Mouse (Mus musculus) heart, adult 2 months (tissue): ENCODE measurements around the gene Spocd1. TPM values are rescaled to one million over a fixed set of nuclear protein-coding genes. Genes with fewer than 3 reads are reported as not detected.

Source experiments
- DNase-seq, 2 experiments: peaks; one replicate each; pipeline ENCODE4 v3.0.0; 2021
- H3K27ac ChIP-seq: fragments of 200-600 bp; 2 replicates; pipeline ENCODE4 v1.8.1; 2022
- H3K27me3 ChIP-seq: fragments of 200-500 bp; 2 replicates; pipeline ENCODE4 v1.6.1; 2012; ENCODE audit warnings: mild to moderate bottlenecking, low read length, inconsistent platforms, mixed read lengths; ENCODE audit not compliant: control insufficient read depth, insufficient read depth
- H3K36me3 ChIP-seq: fragments of 200-500 bp; 2 replicates; pipeline ENCODE4 v1.6.1; 2012; ENCODE audit warnings: low read length, inconsistent platforms; ENCODE audit not compliant: control insufficient read depth, insufficient read depth
- H3K4me1 ChIP-seq: fragments of 200-500 bp; 2 replicates; pipeline ENCODE4 v1.6.1; 2011; ENCODE audit warnings: low read length; ENCODE audit not compliant: control insufficient read depth, insufficient read depth
- H3K4me3 ChIP-seq: fragments of 200-600 bp; 2 replicates; pipeline ENCODE4 v1.8.1; 2022
- H3K79me2 ChIP-seq: fragments of 200-500 bp; replicated peaks from 2 replicates; pipeline ENCODE4 v1.6.1; 2012; ENCODE audit warnings: mild to moderate bottlenecking, inconsistent platforms, low read length, moderate library complexity, mixed read lengths; ENCODE audit not compliant: control insufficient read depth, insufficient read depth
- H3K9ac ChIP-seq: fragments of 200-500 bp; 2 replicates; pipeline ENCODE4 v1.6.1; 2012; ENCODE audit warnings: low read depth, mild to moderate bottlenecking, control low read depth, inconsistent platforms, low read length, mixed read lengths
- CTCF ChIP-seq: fragments of 200-600 bp; IDR thresholded peaks from 2 replicates; pipeline ENCODE4 v1.8.1; 2022; ENCODE audit warnings: antibody characterized with exemption, mild to moderate bottlenecking, moderate library complexity
- EP300 ChIP-seq: fragments of 200-500 bp; IDR thresholded peaks from 2 replicates; pipeline ENCODE4 v1.6.1; 2011; ENCODE audit warnings: low read depth, low read length, control low read depth; ENCODE audit not compliant: insufficient read depth
- POLR2A ChIP-seq: fragments of 200-500 bp; IDR thresholded peaks from 2 replicates; pipeline ENCODE4 v1.6.1; 2011; ENCODE audit warnings: mild to moderate bottlenecking, low read depth, low read length, control low read depth; ENCODE audit not compliant: insufficient read depth
- WGBS: fragments of 180-500 bp; shearing (Covaris S2); methylation state at CpG from one replicate; pipeline ENCODE4 v1.1.7; 2018; 5-methylcytosine and 5-hydroxymethylcytosine counted together
- intact Hi-C: fragments of 180-260 bp; cut with DNase I; formaldehyde crosslinking; loops from one replicate; pipeline ENCODE4 v1.15.1; 2025
- polyA plus RNA-seq: library from polyadenylated mRNA; depleted of rRNA; stranded (reverse); fragments of >200 nt; gene quantifications from 2 replicates; pipeline ENCODE4 v1.2.3, GENCODE M21; 2012
- total RNA-seq, 2 experiments: library from RNA; stranded (reverse); gene quantifications; 2 replicates each; pipeline ENCODE4 v1.2.3; 2021

The Spocd1 gene
- total and polyA plus RNA-seq, 3 experiments = 0.07 TPM; not detected in 2

DNA sequence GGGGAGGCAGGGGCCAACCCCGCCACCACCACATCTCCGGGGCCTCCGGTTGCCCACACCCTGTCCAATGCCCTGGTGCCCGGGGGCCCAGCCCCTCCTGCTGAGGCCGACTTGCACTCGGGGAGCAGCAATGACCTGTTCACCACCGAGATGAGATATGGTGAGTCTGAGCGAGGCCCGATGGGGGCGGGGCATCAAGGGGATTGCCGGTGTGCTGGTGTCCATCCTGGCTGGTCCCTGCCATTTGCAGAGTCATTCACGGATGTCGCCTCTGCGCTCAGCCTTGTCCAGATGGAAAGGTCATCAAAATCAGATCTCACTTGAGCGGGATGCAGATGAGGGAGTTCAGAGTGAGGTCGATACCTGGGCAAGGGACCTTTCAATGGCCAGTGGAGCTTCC is 63.7 kb downstream of the Spocd1 start:
- 0 out of 2 replicates have a peak, but pooled peaks cover 2% of the 10 kb centered on the region for H3K27me3 ChIP-seq
- no peak overlapping the region for H3K9ac ChIP-seq
- intact Hi-C loops = no loop called here
- TF ChIP-seq EP300 (no peak), POLR2A (no peak), CTCF (no peak)
- no peaks in the 10 kb centered on the region for H3K4me1 ChIP-seq
- H3K79me2 ChIP-seq = no peaks in the 10 kb centered on the region
- 69% methylated on average over 16 of the region's 16 CpGs for WGBS
- no peak for DNase-seq
- H3K4me3 ChIP-seq = no peak overlapping the region
- no peak overlapping the region for H3K27ac ChIP-seq
- no peaks in the 10 kb centered on the region for H3K36me3 ChIP-seq

DNA sequence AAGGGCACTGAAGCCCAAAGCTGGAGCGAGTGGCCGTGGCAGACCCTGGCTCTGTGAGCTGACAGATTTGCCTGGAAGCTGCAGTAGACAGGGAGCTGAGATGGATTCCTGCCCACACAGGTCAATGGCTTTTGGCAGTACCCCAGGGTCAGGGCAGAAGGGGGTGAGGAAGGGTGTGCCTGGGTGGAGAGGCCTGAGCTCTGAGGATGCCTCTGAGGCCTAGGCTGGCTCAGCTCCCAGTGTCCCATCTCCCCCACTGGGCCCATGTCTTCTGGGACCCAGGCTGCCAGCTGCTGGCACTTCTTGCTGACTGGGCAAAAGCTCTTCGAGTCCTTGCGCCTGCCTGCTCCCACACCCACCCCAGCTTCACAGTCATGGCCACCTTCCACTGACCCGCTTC is 64.2 kb downstream of the Spocd1 start:
- intact Hi-C loops = no loop called here
- Histone ChIP-seq H3K27me3 (0 out of 2 replicates have a peak, but pooled peaks cover under 1% of the 10 kb centered on the region), H3K36me3 (no peaks in the 10 kb centered on the region), H3K4me3 (no peak overlapping the region), H3K79me2 (no peaks in the 10 kb centered on the region), H3K27ac (no peak overlapping the region), H3K4me1 (no peaks in the 10 kb centered on the region), H3K9ac (no peak overlapping the region)
- WGBS = 88% methylated on average over 5 of the region's 5 CpGs
- no peak for TF ChIP-seq EP300
- TF ChIP-seq POLR2A = no peak
- TF ChIP-seq CTCF = no peak
- no peak for DNase-seq

DNA sequence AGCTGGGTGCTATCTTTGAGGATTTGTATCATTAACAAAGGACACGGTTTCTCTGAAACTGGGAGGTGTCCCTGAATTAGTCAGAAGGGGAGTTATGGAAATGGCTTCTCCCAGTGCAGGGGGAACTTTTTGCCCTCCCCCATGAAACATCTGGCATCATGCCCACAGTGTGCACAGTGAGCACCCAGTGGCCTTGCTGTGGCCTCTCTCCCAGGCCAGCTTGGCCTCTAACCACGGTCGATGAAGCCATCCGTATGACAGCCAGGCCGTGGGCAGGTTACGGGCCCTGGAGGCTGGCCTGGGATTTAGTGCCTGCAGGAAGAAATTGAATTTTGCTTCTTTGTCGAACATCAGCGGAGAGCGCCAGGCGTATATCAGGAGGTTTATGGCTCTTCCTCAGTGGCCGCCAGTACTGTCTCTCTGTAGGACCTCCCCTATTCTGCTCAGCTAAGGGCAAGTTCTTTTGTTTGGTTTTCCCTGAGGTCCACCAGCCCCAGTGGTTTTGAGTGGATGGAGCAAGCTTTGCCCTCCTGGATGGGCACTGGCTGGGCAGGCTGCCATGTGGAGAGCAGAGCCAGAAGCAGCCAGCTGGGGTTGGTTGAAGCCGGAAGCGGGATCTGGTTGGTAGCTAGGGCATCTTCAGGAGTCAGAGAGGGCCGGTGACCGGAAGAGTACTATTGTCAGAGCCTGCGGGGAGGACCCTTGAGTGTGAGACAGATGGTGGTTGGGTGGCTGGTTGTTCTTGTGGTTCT is 65.1 kb downstream of the Spocd1 start:
- no peak overlapping the region for H3K4me3 ChIP-seq
- no peaks in the 10 kb centered on the region for H3K36me3 ChIP-seq
- TF ChIP-seq EP300 (no peak), CTCF (no peak), POLR2A (no peak)
- no peak overlapping the region for H3K27ac ChIP-seq
- no peak overlapping the region for H3K9ac ChIP-seq
- DNase-seq = no peak
- intact Hi-C loops = no loop called here
- 85% methylated on average over 16 of the region's 16 CpGs for WGBS
- no peaks in the 10 kb centered on the region for H3K79me2 ChIP-seq
- H3K27me3 ChIP-seq = no peaks in the 10 kb centered on the region
- no peaks in the 10 kb centered on the region for H3K4me1 ChIP-seq

DNA sequence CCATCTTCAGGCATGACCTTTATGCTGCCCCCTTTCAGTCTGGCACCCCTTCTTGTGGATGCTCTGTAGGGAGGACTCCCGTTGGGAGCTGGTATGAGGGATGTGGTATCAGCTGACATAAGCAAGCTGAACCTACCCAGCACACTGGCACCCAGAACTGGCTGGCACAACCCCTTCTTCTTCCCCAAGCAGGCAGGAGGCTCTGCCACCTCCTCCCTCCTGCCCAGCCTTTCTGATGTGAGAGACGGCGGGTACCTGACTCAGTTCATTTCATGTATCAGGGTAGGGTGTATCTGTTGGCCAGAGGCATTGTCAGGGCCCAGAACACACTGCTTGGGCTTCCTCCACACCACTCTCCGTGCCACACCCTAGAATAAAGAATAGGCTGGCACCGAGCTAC is 65.7 kb downstream of the Spocd1 start:
- TF ChIP-seq POLR2A (no peak), EP300 (no peak), CTCF (no peak)
- Histone ChIP-seq H3K4me3 (no peak overlapping the region), H3K9ac (no peak overlapping the region), H3K4me1 (no peaks in the 10 kb centered on the region), H3K27ac (no peak overlapping the region), H3K27me3 (no peaks in the 10 kb centered on the region), H3K79me2 (no peaks in the 10 kb centered on the region), H3K36me3 (no peaks in the 10 kb centered on the region)
- 81% methylated on average over 5 of the region's 5 CpGs for WGBS
- intact Hi-C loops = no loop called here
- DNase-seq = no peak

DNA sequence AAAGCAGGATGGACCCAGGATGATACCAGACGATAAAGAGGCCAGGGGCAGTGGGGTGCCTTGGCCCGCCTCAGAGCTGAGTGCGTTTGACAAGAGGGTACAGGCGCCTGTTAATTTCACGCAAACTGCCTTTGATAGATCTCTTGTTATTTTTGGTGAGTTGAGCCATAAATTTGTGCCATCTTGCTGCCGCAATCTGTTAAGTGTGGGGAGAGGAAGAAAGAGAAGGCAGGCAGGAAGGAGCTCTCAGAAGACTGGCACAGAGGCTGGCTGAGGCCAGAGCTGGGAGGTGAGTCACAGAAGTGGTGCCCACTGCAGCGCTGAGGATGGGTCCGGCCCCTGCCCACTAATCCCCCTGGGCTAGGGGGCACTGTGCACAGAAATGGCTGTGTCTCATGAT is 66.2 kb downstream of the Spocd1 start:
- intact Hi-C loops = no loop called here

DNA sequence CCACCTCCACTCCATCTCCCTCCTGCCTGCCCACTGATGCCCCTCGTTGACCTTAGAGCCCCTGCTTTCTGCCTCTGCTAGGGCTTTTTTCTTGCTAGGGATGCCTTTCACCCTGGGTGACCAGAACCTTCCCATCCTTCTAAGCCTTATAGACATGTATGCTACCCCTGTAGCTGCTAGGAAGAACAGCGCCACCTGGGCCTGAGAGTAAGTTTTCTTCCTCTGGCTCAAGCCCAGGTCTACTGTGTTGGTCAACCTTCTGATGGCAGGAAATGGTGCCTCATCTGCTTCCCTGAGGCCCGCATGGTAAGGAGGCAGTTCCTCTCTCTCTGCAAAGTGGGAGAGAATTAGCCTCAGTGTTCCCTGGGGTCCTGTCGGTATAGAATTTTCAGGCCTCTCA is 67.0 kb downstream of the Spocd1 start:
- WGBS = 67% methylated on average over 4 of the region's 4 CpGs
- no peaks in the 10 kb centered on the region for H3K27me3 ChIP-seq
- TF ChIP-seq CTCF (no peak), EP300 (no peak), POLR2A (no peak)

More for the DNA sequence above, 66.2 kb downstream of the Spocd1 start:
- no peaks in the 10 kb centered on the region for H3K4me1 ChIP-seq
- TF ChIP-seq CTCF (no peak), POLR2A (no peak), EP300 (no peak)
- H3K27me3 ChIP-seq = no peaks in the 10 kb centered on the region
- no peaks in the 10 kb centered on the region for H3K79me2 ChIP-seq
- no peak overlapping the region for H3K27ac ChIP-seq
- no peaks in the 10 kb centered on the region for H3K36me3 ChIP-seq
- H3K9ac ChIP-seq = no peak overlapping the region
- WGBS = 87% methylated on average over 8 of the region's 8 CpGs
- no peak for DNase-seq
- no peak overlapping the region for H3K4me3 ChIP-seq

More for the DNA sequence above, 67.0 kb downstream of the Spocd1 start:
- Histone ChIP-seq H3K4me1 (no peaks in the 10 kb centered on the region), H3K9ac (no peak overlapping the region), H3K27ac (no peak overlapping the region), H3K4me3 (no peak overlapping the region), H3K36me3 (no peaks in the 10 kb centered on the region), H3K79me2 (no peaks in the 10 kb centered on the region)
- intact Hi-C loops = no loop called here
- DNase-seq = no peak
